Mouse (Mus musculus) ES-E14 (cell line): Measurements from ENCODE around the gene Mesd. TPM values are rescaled to one million over a fixed set of nuclear protein-coding genes. Genes with fewer than 3 reads are reported as not detected.

Experiments
- DNase-seq: peaks from one replicate; pipeline ENCODE4 v3.0.0-alpha.2; 2013; ENCODE audit warnings: low read depth, low spot score
- H3K27ac ChIP-seq: 2 replicates; pipeline ENCODE4 v1.5.1; 2012; ENCODE audit warnings: low read depth, mild to moderate bottlenecking, low read length, moderate library complexity, mixed read lengths; ENCODE audit not compliant: poor library complexity, insufficient read depth, severe bottlenecking
- H3K36me3 ChIP-seq: 2 replicates; pipeline ENCODE4 v1.6.1; 2012; ENCODE audit warnings: mild to moderate bottlenecking, low read length, moderate library complexity, mixed read lengths; ENCODE audit not compliant: control insufficient read depth, poor library complexity, insufficient read depth, severe bottlenecking
- H3K4me1 ChIP-seq, 2 experiments: fragments of 150-350 bp in 1 of 2; sonication (generic) in 1 of 2; 2 replicates each; pipeline ENCODE4 v1.6.1; 2012; ENCODE audit warnings: low read length in 2 of 2, mild to moderate bottlenecking in 1 of 2, mixed read lengths in 1 of 2; ENCODE audit not compliant: control insufficient read depth in 2 of 2, insufficient read depth in 2 of 2, poor library complexity in 1 of 2
- H3K4me3 ChIP-seq, 2 experiments: fragments of 150-350 bp in 1 of 2; sonication (generic) in 1 of 2; 2 replicates each; pipeline ENCODE4 v1.5.1; 2012; ENCODE audit warnings: low read length in 2 of 2, low read depth in 1 of 2, mild to moderate bottlenecking in 1 of 2, mixed read lengths in 1 of 2; ENCODE audit not compliant: insufficient read depth in 1 of 2, poor library complexity in 1 of 2, severe bottlenecking in 1 of 2
- H3K9ac ChIP-seq: 2 replicates; pipeline ENCODE4 v1.6.1; 2012; ENCODE audit warnings: low read depth, mild to moderate bottlenecking, low read length, mixed read lengths; ENCODE audit not compliant: poor library complexity, insufficient read depth, severe bottlenecking
- H3K9me3 ChIP-seq: fragments of 150-350 bp; sonication (generic); 2 replicates; pipeline ENCODE4 v1.6.1; 2012; ENCODE audit warnings: low read depth, mild to moderate bottlenecking, low read length; ENCODE audit not compliant: control insufficient read depth, insufficient read depth
- CHD2 ChIP-seq: IDR thresholded peaks from 2 replicates; pipeline ENCODE4 v1.6.1; 2014; ENCODE audit warnings: mild to moderate bottlenecking, low read depth, low read length, inconsistent platforms
- HCFC1 ChIP-seq: IDR thresholded peaks from 2 replicates; pipeline ENCODE4 v1.6.1; 2012; ENCODE audit warnings: low read length, inconsistent platforms, borderline replicate concordance; ENCODE audit not compliant: insufficient read depth
- MAFK ChIP-seq: IDR thresholded peaks from 2 replicates; pipeline ENCODE4 v1.6.1; 2014; ENCODE audit warnings: mild to moderate bottlenecking, low read depth, low read length, inconsistent platforms; ENCODE audit not compliant: insufficient read depth
- ZC3H11A ChIP-seq: IDR thresholded peaks from 2 replicates; pipeline ENCODE4 v1.6.1; 2012; ENCODE audit warnings: low read depth, mild to moderate bottlenecking, inconsistent platforms, low read length, borderline replicate concordance
- ZNF384 ChIP-seq: IDR thresholded peaks from 2 replicates; pipeline ENCODE4 v1.6.1; 2012; ENCODE audit warnings: low read depth, low read length, inconsistent platforms
- in situ Hi-C, 2 experiments: fragments of 600-800 bp; cut with MboI; formaldehyde crosslinking; loops; one replicate each; pipeline ENCODE4 v1.15.1; 2025; ENCODE audit warnings: low sequenced_read_pairs in 2 of 2, inconsistent platforms in 1 of 2; ENCODE audit not compliant: unreplicated experiment in 2 of 2
- total RNA-seq: library from RNA; depleted of rRNA; stranded (reverse); fragments of 300-350 nt; gene quantifications from 2 replicates; pipeline ENCODE4 v1.2.3, GENCODE M21; 2012

Gene Mesd
- total RNA-seq, 1 experiment = 142 TPM

GRCm38 (mm10) chr7:83859378-83860083 is 24.7 kb upstream of the Mesd start:
- H3K4me1 ChIP-seq = peaks cover 0 to 12% of the 10 kb centered on the region in 2 experiments; a peak in 2 of 4 replicates
- H3K9ac ChIP-seq = no peak overlapping the region; the same call in 1 of the 2 replicates
- in situ Hi-C loops = no loop called here
- no peak overlapping the region for H3K27ac ChIP-seq
- TF ChIP-seq CHD2 = no peak
- no peak for TF ChIP-seq MAFK
- TF ChIP-seq HCFC1 = no peak
- TF ChIP-seq ZC3H11A = no peak
- no peak for TF ChIP-seq ZNF384
- no peaks in the 10 kb centered on the region for H3K9me3 ChIP-seq
- H3K36me3 ChIP-seq = no peaks in the 10 kb centered on the region
- no peak for DNase-seq
- H3K4me3 ChIP-seq = no peak overlapping the region

DNA sequence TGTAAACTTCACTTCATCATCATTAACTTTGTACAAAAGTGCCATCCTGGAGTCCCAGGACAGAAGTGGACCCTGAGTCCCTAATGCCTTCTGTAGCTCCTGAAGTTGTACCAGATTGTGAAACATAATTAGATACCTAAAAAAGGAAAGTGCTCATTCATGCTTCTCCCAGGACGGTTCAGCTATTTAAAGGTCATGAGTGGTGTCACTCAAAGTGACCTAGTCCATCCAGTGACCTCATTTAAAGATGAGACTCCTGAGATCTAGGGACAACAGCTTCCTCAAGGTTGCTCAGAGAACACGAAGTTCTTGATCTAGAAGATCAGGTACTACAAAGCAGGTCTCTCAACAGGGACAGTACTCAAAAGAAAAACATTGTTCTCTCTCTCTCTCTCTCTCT is 20.7 kb upstream of the Mesd start:
- in situ Hi-C loops = no loop called here
- Histone ChIP-seq H3K4me3 (no peak overlapping the region), H3K27ac (no peak overlapping the region), H3K9ac (no peak overlapping the region), H3K9me3 (no peaks in the 10 kb centered on the region), H3K36me3 (no peaks in the 10 kb centered on the region), H3K4me1 (peaks cover 0 to 5% of the 10 kb centered on the region in 2 experiments; a peak in 2 of 4 replicates)
- TF ChIP-seq ZNF384 (no peak), HCFC1 (no peak), MAFK (no peak), ZC3H11A (no peak), CHD2 (no peak)
- DNase-seq = no peak

GRCm38 (mm10) chr7:83868200-83868599 is 16.1 kb upstream of the Mesd start:
- no peak for DNase-seq
- in situ Hi-C loops = no loop called here
- Histone ChIP-seq H3K9me3 (no peaks in the 10 kb centered on the region), H3K36me3 (no peaks in the 10 kb centered on the region), H3K9ac (no peak overlapping the region), H3K4me3 (no peak overlapping the region), H3K4me1 (peaks cover 0 to 2% of the 10 kb centered on the region in 2 experiments; a peak in 1 of 4 replicates), H3K27ac (no peak overlapping the region)
- TF ChIP-seq ZC3H11A (no peak), MAFK (no peak), HCFC1 (no peak), ZNF384 (no peak), CHD2 (no peak)

DNA sequence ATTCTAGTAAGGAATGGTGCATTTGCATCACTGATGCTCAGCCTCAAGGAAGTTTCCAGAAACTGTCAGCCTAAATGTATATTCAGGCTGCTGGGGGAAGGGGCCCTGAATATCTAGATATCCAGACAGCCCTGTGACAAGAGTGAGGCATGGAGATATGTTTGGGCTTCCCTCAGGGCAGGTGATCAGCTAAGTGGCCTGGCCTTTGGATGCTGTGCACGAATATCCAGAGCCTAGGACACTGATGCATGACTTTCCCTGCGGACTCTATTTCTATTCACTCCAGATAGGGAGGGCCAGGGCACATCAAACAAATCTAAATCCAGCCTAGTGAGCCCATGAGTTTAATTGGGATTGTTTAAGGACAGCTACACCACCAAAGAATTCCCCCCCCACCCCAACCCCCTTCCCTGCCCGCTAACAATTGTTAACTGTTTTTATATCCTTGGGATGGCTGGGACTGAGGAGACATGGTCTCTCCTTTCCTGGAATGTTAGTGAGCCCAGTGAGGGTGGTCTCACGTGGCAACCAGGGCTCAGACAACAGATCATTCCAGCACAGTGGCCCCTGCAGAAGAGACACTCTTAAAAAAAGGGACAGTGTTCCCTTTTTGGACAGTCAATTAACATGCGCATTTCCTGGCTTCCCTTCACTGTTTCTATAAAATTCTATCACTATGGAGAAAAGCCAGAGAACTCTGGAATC is 14.3 kb upstream of the Mesd start:
- H3K9me3 ChIP-seq = no peaks in the 10 kb centered on the region
- DNase-seq = no peak

More for the DNA sequence above, 14.3 kb upstream of the Mesd start:
- Histone ChIP-seq H3K27ac (no peak overlapping the region), H3K4me1 (peaks cover 0 to 2% of the 10 kb centered on the region in 2 experiments; a peak in 1 of 4 replicates), H3K4me3 (no peak overlapping the region), H3K36me3 (no peaks in the 10 kb centered on the region), H3K9ac (no peak overlapping the region)
- no peak for TF ChIP-seq ZNF384
- no peak for TF ChIP-seq ZC3H11A
- TF ChIP-seq MAFK = no peak
- no peak for TF ChIP-seq CHD2
- TF ChIP-seq HCFC1 = no peak
- in situ Hi-C loops = no loop called here
